Mouse (Mus musculus): Measurements from ENCODE around the gene Mthfd1.

DNA sequence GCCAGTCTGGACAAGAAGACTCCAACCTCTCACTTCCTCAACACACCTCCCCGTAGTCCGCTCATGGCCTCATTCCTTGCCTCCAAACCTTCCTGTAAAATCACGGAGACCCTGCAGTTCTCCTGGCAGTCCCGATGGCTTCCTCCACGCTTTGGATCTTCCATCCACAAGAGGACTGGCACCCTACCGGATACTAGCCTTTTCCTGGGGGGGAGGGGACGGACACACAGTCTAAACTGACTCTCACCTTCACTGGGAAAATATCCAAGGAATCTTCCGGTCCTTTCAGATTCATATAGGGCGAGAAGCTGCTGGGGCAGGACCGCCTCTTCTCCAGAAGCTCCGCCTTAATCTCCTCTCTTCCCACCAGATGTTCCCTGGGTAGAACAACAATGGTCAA is 38.4 kb upstream of the Mthfd1 start:
- TF ChIP-seq CTCF (conservative IDR thresholded peaks at IDR 0.05; ENCODE audit: low read length) = no peak
- no peak for TF ChIP-seq POU5F1 (IDR thresholded peaks at IDR 0.05; ENCODE audit: borderline replicate concordance, low read length)

Data from E14TG2a.4 (cell line).